Mouse (Mus musculus) c-Kit-negative CD71-positive TER-119-positive erythroid progenitor cells, embryonic 14.5 days (primary cell): Measurements from ENCODE around the gene Plch1.

ENCODE experiments used
- DNase-seq: peaks from one replicate; pipeline ENCODE4 v3.0.0-alpha.2; 2013; ENCODE audit warnings: low read depth, low spot score

Plch1 gene

GRCm38 (mm10) chr3:63852828-63853227 lies 46.4 kb downstream of the Plch1 start:
- no peak for DNase-seq

DNA sequence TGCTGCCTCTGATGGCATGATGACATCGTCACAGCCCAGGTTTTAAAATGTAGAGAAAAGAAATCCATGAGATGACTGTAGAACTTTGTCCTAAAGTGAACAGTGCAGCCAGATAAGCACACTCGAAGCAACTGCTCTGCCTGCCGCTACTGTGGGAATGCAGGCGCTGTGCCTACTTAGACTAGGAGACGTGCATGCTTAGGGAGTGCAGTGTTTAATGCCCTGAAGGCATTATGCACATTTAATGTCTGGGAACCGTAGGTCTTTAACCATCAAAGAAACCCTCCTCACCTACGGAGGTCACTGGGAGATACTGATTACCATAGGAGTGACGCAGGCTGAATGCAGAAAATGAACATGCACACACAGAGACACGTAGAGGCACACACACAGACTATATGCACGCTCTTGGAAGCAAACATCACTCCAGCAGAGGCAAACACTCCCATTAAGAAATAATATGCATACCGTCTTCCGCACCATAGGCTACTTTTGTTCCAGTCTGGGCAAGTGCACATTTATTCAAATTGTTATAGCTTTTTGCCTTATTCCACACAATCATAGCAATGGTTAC lies 48.1 kb downstream of the Plch1 start:
- DNase-seq: no peak

GRCm38 (mm10) chr3:63849765-63850346 lies 49.4 kb downstream of the Plch1 start:
- no peak for DNase-seq

DNA sequence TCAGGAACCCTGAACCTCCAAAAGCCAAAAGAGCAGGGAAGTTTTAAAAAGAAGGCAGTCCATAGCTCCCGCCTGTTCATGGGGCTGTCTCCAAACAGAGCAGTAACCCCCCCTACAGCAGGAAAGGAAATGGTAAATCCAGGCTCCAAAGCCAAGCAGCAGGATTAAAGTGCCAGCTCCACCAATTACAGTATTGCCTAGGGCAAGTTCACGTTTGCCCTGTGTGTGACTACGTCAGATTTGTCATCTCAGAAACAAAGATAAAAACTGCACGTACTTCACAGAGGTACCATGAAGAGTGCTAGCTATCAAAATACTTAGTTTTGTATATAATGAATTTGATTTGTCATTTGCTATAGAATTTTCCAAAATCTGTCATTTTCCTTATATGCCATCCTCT lies 55.1 kb downstream of the Plch1 start:
- DNase-seq: no peak

DNA sequence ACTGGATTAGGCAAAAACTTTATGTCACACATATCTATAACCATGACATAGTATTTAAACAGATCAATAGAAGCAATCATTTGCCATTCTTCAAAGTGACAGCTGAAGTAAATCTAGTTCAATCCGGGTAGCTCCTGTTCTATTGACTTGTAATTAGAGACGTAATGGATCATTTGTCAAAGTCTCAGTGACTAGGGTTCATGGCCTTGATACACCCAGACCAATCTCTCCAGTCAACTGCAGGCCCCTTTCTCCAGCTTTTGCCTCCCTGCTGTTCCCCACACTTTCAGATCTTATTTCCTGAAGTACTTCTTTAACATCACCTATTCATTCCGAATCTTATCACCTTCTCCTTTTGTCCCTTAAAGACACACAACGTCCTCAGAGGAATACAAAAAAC lies 56.8 kb downstream of the Plch1 start:
- no peak for DNase-seq

GRCm38 (mm10) chr3:63837750-63838149 lies 61.5 kb downstream of the Plch1 start:
- no peak for DNase-seq

DNA sequence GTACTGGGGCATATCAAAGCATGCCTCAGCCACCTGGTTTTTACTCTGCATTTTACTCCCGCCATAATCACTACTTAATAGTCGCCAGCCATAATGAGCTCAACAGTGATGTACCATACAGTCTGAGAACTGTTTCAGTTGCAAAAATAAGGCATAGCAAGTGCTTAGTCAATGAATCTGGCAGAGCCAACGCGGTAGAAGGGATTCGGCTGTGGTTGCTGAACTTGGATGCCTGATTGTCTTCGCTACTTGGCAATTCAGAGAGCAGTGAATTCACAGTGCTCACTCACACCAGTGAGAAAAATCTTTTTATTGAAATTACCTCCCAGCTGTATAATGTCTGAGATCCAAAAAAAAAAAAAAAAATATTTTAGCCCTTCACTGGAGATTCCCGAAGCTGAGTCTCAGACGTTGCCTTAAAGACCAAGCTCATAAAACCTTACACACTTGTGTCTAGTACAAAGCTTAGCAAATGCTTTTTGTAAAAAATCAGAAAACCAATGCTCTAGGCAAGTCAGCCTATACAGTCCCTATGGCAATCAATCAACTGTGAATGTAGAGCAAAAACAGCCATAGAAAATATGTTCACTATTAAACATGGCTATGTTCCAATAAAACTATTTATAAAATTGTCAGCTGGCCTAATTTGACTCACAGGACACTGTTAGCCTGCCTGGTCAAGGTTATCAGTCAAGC lies 62.2 kb downstream of the Plch1 start:
- DNase-seq: no peak

DNA sequence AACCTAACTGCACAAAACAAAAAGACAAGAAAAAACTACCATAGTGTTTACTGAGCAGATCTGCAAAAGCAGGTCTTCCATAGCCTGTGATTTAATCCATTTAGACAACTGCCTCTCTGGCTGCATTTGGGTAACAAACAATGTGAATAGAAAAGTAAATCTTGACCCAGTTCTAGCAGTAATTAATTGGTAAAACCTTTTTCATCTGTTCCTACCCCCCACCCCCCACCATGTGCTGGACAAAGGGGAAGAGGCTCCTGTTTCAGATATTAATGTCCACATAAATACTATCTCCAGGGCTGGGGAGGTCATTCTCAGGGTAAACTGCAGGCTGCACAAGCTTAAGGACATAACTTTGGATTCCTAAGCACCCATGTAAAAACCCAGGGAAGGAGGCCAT lies 63.5 kb downstream of the Plch1 start:
- DNase-seq: no peak

- DNase-seq: no peak
Observed at GRCm38 (mm10) chr3:63823874-63824400, 75.3 kb downstream of the Plch1 start.

DNA sequence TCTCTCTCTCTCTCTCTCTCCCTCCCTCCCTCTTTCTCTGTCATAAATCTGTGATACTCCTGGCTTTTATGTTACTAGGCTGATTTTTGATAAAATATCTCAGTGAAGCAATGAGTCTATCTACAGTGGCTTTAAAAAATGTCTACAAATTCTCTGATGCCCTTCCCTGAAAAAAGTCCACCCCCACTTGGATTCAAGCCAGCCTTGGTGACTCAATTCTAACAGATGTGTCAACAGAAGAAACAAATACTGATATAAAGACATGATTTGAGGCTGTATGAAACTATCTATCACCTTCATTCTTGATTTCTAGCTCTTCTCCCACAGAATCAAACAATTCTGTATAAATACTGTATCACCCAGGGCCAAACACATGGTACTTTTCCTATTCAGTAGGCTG lies 76.6 kb downstream of the Plch1 start:
- no peak for DNase-seq

- no peak for DNase-seq
Observed at GRCm38 (mm10) chr3:63815131-63815530, 84.1 kb downstream of the Plch1 start.

- no peak for DNase-seq
Observed at GRCm38 (mm10) chr3:63814203-63814602, 85.1 kb downstream of the Plch1 start.

GRCm38 (mm10) chr3:63806906-63807305 lies 92.4 kb downstream of the Plch1 start:
- no peak for DNase-seq

DNA sequence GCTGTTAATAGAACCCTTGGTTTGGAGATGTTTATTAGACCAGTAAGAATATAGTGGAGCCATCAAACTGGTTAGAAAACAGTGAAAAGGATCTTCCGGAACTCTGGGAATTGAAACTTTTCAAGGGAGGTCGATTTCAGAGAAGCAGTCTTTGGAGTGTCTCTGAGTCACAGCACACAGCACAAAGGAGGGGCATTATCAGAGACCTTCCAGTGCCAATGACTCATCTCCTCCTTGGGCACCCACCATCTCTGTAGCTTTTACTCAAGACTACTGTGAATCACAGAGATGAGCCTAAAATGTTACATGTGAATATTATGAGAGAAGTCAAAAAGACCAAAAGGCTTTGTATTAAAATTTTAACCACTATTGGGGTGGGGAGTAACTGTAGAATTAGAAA lies 93.8 kb downstream of the Plch1 start:
- DNase-seq: no peak

DNA sequence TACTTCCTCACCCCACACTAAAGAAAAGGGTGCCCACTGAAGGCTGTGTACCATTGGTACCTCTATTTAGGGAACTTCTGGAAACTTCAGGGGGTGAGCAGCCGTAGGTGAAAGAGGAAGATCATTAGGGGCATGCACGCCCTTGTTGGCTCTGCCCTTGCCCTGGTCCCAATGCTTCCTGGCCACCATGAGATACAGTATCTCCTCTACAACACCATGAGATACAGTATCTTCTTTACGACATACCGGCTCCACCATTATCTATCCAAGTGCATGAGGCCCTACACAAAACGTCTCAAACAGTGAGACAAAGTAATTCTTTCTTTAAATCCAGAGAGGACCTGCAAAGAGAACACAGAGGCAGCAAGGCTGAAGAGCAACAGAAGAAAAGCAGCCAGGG lies 98.6 kb downstream of the Plch1 start:
- no peak for DNase-seq

DNA sequence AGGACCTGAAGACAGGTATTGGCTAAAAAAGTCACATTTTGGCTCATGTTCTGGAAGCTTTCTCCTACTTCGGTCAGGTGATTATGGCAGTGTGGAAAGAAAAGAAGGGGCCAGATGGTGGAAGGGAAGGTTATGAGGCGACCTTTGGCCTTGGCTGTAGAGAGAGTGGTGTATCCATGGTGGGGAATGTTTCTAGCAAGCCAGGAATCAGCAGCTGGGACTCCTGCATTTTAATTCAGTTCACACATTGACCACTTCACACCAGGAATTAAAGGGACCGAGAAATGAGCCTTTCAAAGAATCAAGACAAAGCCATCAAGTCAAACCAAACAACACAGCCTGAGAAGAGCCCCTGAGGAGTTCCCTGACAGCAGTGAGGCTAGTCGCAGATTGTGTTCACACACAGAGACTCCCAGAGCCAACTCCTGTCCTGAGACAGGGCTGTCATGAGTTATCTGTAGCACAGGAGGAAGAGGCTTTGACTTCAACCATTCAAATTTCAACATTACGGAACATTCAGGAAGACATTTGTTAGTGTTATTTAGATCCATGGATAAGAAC lies 112.4 kb downstream of the Plch1 start:
- no peak for DNase-seq

- no peak for DNase-seq
Observed at GRCm38 (mm10) chr3:63772617-63773305, 126.5 kb downstream of the Plch1 start.

DNA sequence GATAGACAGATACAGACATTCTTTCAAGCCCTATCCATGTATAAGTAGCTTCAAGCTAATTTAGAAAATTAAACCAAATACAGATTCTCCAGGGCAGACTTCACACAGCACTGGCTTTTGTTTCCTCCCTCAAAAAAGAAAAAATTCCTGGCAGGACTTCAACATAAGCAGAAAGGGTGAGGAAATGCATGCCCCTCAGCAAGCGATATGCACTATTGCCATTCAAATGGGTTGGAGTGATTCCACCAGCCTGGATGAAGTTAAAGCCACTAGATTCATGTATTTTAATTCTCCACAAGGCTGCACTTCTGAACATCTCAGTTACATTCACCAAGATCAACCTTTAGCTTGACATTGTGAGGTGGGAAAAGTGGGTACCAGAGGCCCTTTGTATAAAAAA lies 138.5 kb downstream of the Plch1 start:
- DNase-seq: no peak

- DNase-seq: no peak
Observed at GRCm38 (mm10) chr3:63740073-63740472, 159.2 kb downstream of the Plch1 start.

GRCm38 (mm10) chr3:63728325-63728724 lies 170.9 kb downstream of the Plch1 start:
- no peak for DNase-seq

DNA sequence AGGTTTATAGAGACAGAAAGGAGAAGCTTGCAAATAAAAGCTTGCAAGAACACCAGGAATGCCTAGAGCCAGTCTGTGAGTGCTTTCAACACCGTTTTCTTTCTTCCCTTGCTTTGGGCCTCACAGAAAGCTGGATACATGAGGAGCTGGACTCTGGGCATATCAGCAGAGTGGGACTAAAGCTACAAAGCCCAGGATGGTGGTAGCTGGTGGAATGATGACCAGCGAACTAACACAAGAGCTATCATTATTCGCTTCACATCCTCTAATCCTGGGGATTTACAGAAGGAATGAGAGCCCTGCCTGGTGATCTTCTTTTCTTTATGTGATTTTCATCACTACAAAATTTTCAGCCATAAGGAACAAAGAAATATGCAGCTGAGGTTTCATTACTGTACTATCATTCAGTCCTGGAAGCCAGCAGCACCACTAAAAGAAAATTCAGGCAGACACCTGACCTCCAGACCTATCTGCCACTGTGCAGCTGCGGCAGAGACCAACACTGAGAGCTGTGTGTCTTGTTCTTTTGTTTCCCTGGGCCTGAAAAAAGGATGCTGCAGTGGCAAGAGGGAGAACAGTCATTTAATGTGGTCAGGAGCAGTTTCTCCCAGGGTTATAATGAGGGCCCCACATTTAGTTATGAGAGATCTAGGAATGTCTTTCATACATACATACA lies 172.5 kb downstream of the Plch1 start:
- DNase-seq: no peak

GRCm38 (mm10) chr3:63693694-63694093 lies 205.6 kb downstream of the Plch1 start:
- no peak for DNase-seq
